Mouse (Mus musculus): ENCODE results near the gene Sntb2. TPM values are rescaled to one million over a fixed set of nuclear protein-coding genes. Genes with fewer than 3 reads are reported as not detected.

Sntb2 gene
- polyA plus RNA-seq, 1 experiment from 2014 or later: 11.8 TPM

Other genes starting within 250 kb of the Sntb2 start
- gene Has3, start 65.5 kb upstream of the Sntb2 start, polyA plus RNA-seq (2015; fragmentation: Nextera tagmentation; extraction: Ambion mirVana): 0.81 and 0.96 TPM in 2 replicates
- 58.2 and 59.1 TPM in 2 replicates for gene Utp4, start 42.1 kb upstream of the Sntb2 start, polyA plus RNA-seq (2015; fragmentation: Nextera tagmentation; extraction: Ambion mirVana)
- gene Vps4a, start 95.5 kb downstream of the Sntb2 start, polyA plus RNA-seq (2015; fragmentation: Nextera tagmentation; extraction: Ambion mirVana): 60.6 and 62.1 TPM in 2 replicates
- 35.3 and 35.7 TPM in 2 replicates for gene Pdf, start 112.9 kb downstream of the Sntb2 start, polyA plus RNA-seq (2015; fragmentation: Nextera tagmentation; extraction: Ambion mirVana)
- 24.8 and 27.1 TPM in 2 replicates for gene Cog8, start 120.9 kb downstream of the Sntb2 start, polyA plus RNA-seq (2015; fragmentation: Nextera tagmentation; extraction: Ambion mirVana)
- 63.5 and 79.8 TPM in 2 replicates for gene Nip7, start 121.1 kb downstream of the Sntb2 start, polyA plus RNA-seq (2015; fragmentation: Nextera tagmentation; extraction: Ambion mirVana)
- 82.3 and 84.1 TPM in 2 replicates for gene Tmed6, start 129.9 kb downstream of the Sntb2 start, polyA plus RNA-seq (2015; fragmentation: Nextera tagmentation; extraction: Ambion mirVana)
- 13.1 and 14.0 TPM in 2 replicates for gene Terf2, start 160.8 kb downstream of the Sntb2 start, polyA plus RNA-seq (2015; fragmentation: Nextera tagmentation; extraction: Ambion mirVana)
- 104 and 106 TPM in 2 replicates for gene Cyb5b, start 214.9 kb downstream of the Sntb2 start, polyA plus RNA-seq (2015; fragmentation: Nextera tagmentation; extraction: Ambion mirVana)